Mouse (Mus musculus): Measurements from ENCODE around the gene Lnx2. TPM values are rescaled to one million over a fixed set of nuclear protein-coding genes. Genes with fewer than 3 reads are reported as not detected.

Gene Lnx2
- polyA plus RNA-seq (2015; fragmentation: Nextera tagmentation; extraction: Ambion mirVana), result 4.3 and 4.7 TPM in 2 replicates

DNA sequence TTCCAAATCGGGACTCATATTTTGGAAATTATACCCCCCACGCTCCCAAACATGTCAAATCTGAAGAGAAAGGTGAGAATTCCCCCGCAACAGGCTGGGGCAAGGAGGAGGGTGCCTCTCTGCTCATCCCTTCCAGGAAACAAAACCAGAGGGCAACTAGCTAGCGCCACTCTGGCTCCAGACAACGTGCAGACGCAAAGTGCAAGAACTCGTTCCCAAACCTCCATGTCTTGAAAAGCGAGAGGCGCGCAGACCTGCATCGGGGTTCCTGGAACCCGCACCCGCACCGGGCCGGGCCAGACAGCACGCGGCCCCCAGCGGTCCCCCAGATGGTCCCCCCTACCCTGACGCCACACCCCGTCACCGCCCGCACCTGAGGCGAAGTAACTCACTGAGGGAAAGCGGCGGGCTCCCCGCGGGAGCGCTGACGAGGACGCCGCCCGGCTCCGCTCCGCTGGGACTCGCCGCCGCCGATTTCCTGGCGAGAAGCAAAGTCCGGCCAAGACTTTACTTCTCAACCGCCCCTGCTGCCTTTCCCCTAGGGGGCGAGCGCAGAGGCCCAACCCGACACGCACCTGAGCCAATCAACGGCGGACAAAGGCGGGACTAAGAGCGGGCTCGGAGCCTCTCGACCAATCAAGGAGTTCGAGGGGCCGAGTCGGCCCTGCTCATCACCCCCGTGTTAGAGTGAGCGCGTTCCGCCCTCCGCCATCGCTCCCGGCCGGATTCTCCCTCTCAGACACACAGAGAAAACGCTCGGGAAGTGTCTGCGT lies at the start of gene Lnx2:
Gene Lnx2, minus strand, starts transcription at position 561 of the 773 bp plus-strand sequence.
- H3K4me2 ChIP-seq, result peak within 1 kb of the TSS; percentile 85
- peak within 1 kb of the TSS; percentile 75 for H3K4me3 ChIP-seq
- peaks cover 17% of the 10 kb centered on the region; the same call in 1 of the 2 replicates for H3K27me3 ChIP-seq
- H3K9ac ChIP-seq, result peak within 1 kb of the TSS; percentile 87
- no peaks in the 10 kb centered on the region for H3K9me3 ChIP-seq
- WGBS, result under 1% methylated on average over 65 of the region's 65 CpGs
- no peaks in the 10 kb centered on the region for H3K36me3 ChIP-seq
- H3K27ac ChIP-seq, result peak within 1 kb of the TSS; percentile 92
- peaks cover 21% of the 10 kb centered on the region for H3K4me1 ChIP-seq (replicated peaks)
- peak; percentile 99 for ATAC-seq (ENCODE audit: low FRiP score)

DNA sequence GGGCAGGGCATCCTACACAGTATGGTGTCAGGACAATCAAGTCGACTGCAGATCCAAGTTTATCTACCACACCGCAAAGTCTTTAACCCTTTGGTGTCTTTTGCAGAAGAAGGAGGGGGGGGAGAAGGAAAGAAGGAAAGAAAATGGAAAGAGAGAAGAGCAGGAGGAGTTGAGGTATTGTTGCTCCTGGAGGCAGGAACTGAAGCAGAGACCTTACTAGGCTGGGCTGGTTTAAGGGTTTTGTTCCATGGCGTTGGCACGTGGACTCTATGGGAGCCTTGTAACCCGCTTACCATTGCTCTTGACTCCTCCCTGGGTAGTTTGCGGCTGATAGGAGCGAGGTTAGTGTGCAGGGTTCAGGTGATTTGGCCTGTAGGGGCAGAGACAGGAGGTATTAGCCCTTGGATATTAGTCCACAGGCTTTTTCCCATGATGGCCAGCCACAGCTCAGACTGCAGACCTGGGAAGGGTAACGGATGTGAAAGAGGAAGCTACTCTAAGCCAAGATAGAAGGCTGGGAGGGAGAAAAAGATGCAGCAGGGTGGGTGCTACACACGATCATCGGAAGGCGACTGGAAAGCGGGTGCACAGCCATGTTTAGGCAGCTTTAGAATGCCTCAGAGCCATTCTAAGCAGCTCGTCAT lies 49.3 kb upstream of the Lnx2 start:
- Histone ChIP-seq H3K4me2 (no peak overlapping the region), H3K27ac (no peak overlapping the region), H3K36me3 (no peaks in the 10 kb centered on the region), H3K27me3 (peaks cover 9% of the 10 kb centered on the region; the same call in 1 of the 2 replicates), H3K4me3 (no peak overlapping the region), H3K4me1 (replicated peaks) (peaks cover 6% of the 10 kb centered on the region), H3K9ac (no peak overlapping the region), H3K9me3 (peaks cover 10% of the 10 kb centered on the region)
- no peak for ATAC-seq (ENCODE audit: low FRiP score)
- 92% methylated on average over 13 of the region's 13 CpGs for WGBS

DNA sequence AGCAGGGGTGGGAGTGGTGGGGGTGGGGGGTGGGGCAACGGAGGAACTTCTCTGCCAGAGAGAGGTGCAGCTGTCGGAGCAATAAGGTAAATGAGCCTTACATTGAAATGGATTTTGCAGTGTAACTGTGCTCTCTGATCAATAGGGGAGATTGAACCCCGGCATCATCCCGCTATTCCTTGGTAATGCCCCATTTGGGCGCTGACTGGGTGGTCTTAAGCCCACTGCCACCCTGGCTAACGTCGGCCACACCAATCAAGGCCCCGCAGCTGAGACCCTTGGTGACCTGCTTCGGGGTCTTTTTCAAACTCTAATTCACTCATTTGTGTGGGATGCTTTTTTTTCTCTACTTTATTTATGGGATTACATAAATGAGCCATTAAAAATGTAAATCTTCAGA lies 48.4 kb upstream of the Lnx2 start:
- peaks cover 6% of the 10 kb centered on the region for H3K4me1 ChIP-seq (replicated peaks)
- H3K9me3 ChIP-seq, result peaks cover 10% of the 10 kb centered on the region
- H3K27me3 ChIP-seq, result peaks cover 9% of the 10 kb centered on the region; the same call in 1 of the 2 replicates
- no peak for ATAC-seq (ENCODE audit: low FRiP score)
- H3K4me2 ChIP-seq, result no peak overlapping the region
- no peak overlapping the region for H3K27ac ChIP-seq
- H3K36me3 ChIP-seq, result no peaks in the 10 kb centered on the region
- 48% methylated on average over 9 of the region's 9 CpGs for WGBS
- H3K9ac ChIP-seq, result no peak overlapping the region
- no peak overlapping the region for H3K4me3 ChIP-seq

DNA sequence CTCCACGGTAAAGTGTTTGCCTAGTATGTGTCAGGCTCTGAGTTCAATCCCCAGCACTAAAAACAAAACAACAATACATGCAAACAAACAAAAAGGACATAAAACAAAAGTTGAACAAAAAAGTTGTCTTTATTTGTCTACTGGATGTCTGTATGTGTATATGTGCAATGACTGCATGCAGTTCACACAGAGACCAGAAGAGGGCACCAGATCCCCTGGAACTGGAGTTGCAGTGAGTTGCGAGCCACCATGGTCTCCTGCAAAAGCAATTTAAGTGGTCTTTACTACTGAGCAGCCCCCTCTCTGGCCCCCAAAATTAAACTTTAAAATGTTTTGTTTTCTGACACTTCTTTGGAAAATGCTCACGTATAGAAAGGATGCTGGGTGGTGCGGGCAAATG lies 44.8 kb upstream of the Lnx2 start:
- Histone ChIP-seq H3K4me3 (no peak overlapping the region), H3K4me2 (no peak overlapping the region), H3K27ac (no peak overlapping the region), H3K36me3 (no peaks in the 10 kb centered on the region), H3K4me1 (replicated peaks) (peaks cover 6% of the 10 kb centered on the region), H3K9ac (no peak overlapping the region), H3K27me3 (peaks cover 9% of the 10 kb centered on the region; the same call in 1 of the 2 replicates), H3K9me3 (peaks cover 6% of the 10 kb centered on the region; the same call in 1 of the 2 replicates)
- no peak for ATAC-seq (ENCODE audit: low FRiP score)
- 97% methylated on average over 4 of the region's 4 CpGs for WGBS

DNA sequence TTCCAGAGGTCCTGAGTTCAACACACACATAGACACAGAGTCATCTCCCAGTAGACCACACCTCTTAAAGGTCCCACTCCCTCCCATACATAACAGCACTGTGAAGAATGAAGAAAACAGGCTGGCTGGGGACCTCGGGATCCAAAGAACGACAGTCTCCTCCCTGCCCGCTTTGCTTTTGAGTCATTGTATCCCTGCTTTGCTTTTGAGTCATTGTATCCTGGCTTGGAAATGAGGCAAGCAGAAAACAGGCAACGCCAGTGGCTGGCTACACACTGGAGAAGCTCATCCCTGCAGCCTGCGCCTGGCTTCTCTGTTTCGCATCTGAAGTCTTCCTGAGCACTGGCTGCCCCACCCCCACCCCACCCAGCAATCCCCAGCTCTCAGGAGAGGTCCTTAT lies 40.6 kb upstream of the Lnx2 start:
- H3K4me2 ChIP-seq, result no peak overlapping the region
- no peaks in the 10 kb centered on the region for H3K4me1 ChIP-seq (replicated peaks)
- H3K36me3 ChIP-seq, result peaks cover 14% of the 10 kb centered on the region
- ATAC-seq (ENCODE audit: low FRiP score), result no peak
- 0 out of 2 replicates have a peak, but pooled peaks cover 6% of the 10 kb centered on the region for H3K9me3 ChIP-seq
- H3K9ac ChIP-seq, result no peak overlapping the region
- H3K27me3 ChIP-seq, result no peaks in the 10 kb centered on the region
- 13% methylated on average over 6 of the region's 6 CpGs for WGBS
- no peak overlapping the region for H3K27ac ChIP-seq
- H3K4me3 ChIP-seq, result no peak overlapping the region

DNA sequence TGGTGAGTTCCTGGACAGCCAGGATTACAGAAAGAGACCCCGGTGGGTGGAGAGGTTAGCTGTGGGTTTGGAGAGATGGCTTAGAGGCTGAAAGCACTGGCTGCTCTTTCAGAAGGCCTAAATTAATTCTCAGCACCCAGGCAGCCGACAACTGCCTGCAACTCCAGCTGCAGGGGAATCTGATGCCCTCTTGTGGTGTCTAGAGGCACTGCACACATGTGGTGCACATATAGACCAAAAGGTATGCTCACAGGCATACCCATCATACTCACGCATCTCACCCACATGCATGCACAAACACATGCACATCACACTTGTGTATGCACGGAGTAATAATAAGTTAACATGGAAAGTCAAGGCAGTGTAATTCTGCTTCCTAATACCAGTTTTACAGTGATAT lies 39.2 kb upstream of the Lnx2 start:
- Histone ChIP-seq H3K4me3 (no peak overlapping the region), H3K9me3 (no peaks in the 10 kb centered on the region), H3K27ac (no peak overlapping the region), H3K36me3 (peaks cover 22% of the 10 kb centered on the region), H3K27me3 (no peaks in the 10 kb centered on the region), H3K4me1 (replicated peaks) (no peaks in the 10 kb centered on the region), H3K4me2 (no peak overlapping the region), H3K9ac (no peak overlapping the region)
- no peak for ATAC-seq (ENCODE audit: low FRiP score)
- WGBS, result 96% methylated on average over 4 of the region's 4 CpGs

DNA sequence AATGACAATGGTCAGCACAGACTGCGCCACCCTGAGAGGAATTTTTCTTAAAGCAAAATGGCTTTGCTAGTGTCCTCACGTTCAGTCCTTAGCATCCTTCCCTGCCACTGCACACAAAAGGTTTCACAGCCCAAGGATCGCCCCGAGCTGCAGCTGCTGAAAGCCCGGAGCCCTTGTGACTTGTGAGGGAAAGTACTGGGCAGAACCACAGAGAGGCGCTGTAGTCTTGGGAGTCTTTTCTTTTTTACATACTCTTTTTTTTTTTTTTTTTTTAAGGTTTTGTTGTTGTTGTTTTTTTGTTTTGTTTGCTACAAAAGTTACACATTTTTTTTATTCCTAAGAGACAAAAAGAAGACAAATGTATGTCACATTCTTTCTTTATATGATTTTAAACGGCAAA lies 38.4 kb upstream of the Lnx2 start:
- Histone ChIP-seq H3K9me3 (no peaks in the 10 kb centered on the region), H3K36me3 (peaks cover 29% of the 10 kb centered on the region), H3K4me1 (replicated peaks) (no peaks in the 10 kb centered on the region), H3K27me3 (no peaks in the 10 kb centered on the region), H3K27ac (no peak overlapping the region), H3K4me3 (no peak overlapping the region), H3K9ac (no peak overlapping the region), H3K4me2 (no peak overlapping the region)
- 76% methylated on average over 7 of the region's 7 CpGs for WGBS
- no peak for ATAC-seq (ENCODE audit: low FRiP score)

DNA sequence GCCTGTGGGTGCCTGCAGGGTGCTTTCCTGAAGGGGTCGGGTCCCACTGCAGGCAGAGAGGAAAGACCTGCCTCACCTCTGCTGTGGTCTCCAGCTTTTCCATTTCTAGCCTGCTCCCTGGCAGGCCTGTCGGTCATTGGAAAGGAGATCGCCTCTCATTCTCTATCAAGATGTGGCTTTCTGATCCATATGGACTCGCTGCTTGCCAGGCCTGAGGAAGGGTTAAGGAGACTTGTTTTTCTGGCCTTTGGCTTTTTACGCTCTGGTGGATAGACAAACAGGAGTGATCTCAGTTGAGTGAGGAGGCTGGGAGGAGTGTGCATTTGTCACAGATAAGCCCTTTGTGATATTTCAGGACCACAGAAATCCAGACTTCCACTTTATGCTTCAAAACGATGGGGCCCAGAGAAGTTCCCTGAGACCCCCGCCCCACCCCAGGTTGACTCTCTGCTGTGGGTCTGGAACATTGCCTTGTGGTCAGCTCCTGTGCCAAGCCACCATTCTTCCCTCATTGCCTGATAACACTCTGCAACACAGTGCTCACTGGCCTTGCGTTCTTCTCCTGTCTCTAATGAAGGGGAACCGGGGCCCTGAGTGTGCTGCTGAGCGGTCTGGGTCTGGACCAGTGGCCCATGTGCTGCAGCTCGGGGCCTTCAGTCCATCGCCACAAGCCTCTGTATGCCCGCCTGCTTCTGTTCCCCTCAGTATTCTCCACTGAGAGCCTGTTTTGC lies 32.6 kb upstream of the Lnx2 start:
- ATAC-seq (ENCODE audit: low FRiP score), result no peak

DNA sequence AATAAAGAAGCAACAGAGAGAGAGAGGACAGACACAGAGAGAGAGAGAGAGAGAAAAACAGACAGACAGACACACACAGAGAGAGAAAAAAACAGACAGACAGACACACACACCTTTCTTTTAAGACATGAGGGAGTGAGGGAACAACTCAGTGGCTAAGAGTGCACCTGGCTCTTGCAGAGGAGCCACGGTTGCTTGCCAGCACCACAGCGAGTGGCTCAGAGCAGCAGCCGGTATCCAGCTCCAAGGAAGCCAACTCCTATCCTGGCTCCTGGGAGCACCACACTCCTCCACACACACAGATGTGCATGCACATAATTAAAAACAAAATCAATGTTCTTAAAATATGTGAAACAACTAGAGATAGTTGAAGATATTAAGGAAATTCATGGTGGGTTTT lies 30.9 kb upstream of the Lnx2 start:
- no peak overlapping the region for H3K4me3 ChIP-seq
- peaks cover 62% of the 10 kb centered on the region for H3K36me3 ChIP-seq
- ATAC-seq (ENCODE audit: low FRiP score), result no peak
- no peaks in the 10 kb centered on the region for H3K9me3 ChIP-seq
- no peak overlapping the region for H3K27ac ChIP-seq
- 93% methylated on average over 3 of the region's 3 CpGs for whole genome bisulfite sequencing
- H3K4me2 ChIP-seq, result no peak overlapping the region
- no peak overlapping the region for H3K9ac ChIP-seq
- no peaks in the 10 kb centered on the region for H3K27me3 ChIP-seq
- no peaks in the 10 kb centered on the region for H3K4me1 ChIP-seq (replicated peaks)

More for the DNA sequence above, 32.6 kb upstream of the Lnx2 start:
- 93% methylated on average over 13 of the region's 13 CpGs for WGBS
- no peaks in the 10 kb centered on the region for H3K27me3 ChIP-seq
- no peak overlapping the region for H3K4me2 ChIP-seq
- H3K4me3 ChIP-seq, result no peak overlapping the region
- H3K27ac ChIP-seq, result no peak overlapping the region
- H3K4me1 ChIP-seq (replicated peaks), result no peaks in the 10 kb centered on the region
- no peaks in the 10 kb centered on the region for H3K9me3 ChIP-seq
- H3K9ac ChIP-seq, result no peak overlapping the region
- peaks cover 68% of the 10 kb centered on the region for H3K36me3 ChIP-seq

DNA sequence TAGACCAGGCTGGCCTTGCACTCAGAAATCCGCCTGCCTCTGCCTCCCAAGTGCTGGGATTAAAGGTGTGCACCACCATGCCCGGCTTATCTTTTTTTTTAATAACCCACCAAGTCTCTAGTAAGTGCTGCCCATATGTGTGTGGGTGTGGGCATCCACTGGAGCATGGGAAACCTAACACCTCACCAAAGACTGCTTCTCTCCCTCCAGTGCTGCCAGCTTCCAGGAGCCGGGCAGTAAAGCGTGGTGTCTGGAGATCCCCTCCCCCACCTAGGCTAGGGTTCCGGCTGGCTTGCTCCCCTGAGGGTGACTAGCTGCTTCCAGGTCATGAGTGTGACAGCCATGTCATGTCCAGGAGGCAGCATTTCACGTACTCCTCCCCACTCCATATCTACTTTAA lies 25.9 kb upstream of the Lnx2 start:
- ATAC-seq (ENCODE audit: low FRiP score), result no peak
- peaks cover 48% of the 10 kb centered on the region for H3K36me3 ChIP-seq
- no peak overlapping the region for H3K27ac ChIP-seq
- H3K4me3 ChIP-seq, result no peak overlapping the region
- no peak overlapping the region for H3K9ac ChIP-seq
- no peak overlapping the region for H3K4me2 ChIP-seq
- H3K27me3 ChIP-seq, result no peaks in the 10 kb centered on the region
- no peaks in the 10 kb centered on the region for H3K9me3 ChIP-seq
- 80% methylated on average over 6 of the region's 6 CpGs for WGBS
- H3K4me1 ChIP-seq (replicated peaks), result no peaks in the 10 kb centered on the region

DNA sequence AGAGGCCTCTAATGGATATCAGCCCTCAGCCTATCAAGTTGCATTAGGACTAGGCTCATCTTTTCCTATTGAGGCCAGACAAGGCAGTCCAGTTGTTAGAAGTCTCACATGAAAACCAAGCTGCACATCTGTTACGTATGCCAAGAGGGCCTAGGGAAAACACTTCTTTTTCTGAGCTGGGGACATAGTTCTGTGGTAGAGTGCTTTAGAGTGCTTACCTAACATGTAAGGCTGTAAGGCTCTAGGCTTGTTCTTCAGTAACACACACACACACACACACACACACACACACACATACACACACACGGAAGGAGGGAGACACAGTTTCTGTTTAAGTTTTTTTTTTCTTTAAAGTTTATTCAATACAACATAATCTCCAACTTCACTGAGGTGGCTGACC lies 23.8 kb upstream of the Lnx2 start:
- no peak overlapping the region for H3K4me3 ChIP-seq
- H3K27ac ChIP-seq, result no peak overlapping the region
- no peaks in the 10 kb centered on the region for H3K4me1 ChIP-seq (replicated peaks)
- no peaks in the 10 kb centered on the region for H3K27me3 ChIP-seq
- no peak for ATAC-seq (ENCODE audit: low FRiP score)
- no peak overlapping the region for H3K4me2 ChIP-seq
- H3K9me3 ChIP-seq, result no peaks in the 10 kb centered on the region
- 88% methylated on average over 2 of the region's 2 CpGs for WGBS
- no peak overlapping the region for H3K9ac ChIP-seq
- peaks cover 36% of the 10 kb centered on the region for H3K36me3 ChIP-seq

DNA sequence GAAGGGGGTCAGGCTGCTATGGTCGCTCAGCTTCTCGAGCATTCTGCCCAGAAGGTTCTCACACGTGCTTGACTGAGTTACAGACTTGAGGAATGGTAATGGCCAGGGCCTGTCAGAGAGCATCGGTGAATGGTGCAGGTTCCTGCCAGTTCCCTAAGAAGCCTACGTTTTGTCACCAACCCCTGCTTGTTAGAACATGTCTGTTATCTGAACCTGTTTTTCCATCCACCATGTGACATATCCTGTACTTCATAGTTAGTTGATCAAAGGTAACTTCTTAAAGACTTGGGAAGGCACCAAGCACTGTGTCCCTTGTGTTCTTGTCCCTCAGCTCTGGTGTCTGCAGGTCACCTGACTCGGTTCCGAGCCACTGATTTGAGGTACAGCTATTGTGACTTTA lies 22.3 kb upstream of the Lnx2 start:
- Histone ChIP-seq H3K27me3 (no peaks in the 10 kb centered on the region), H3K4me1 (replicated peaks) (no peaks in the 10 kb centered on the region)
- WGBS, result 94% methylated on average over 7 of the region's 7 CpGs

More for the DNA sequence above, 22.3 kb upstream of the Lnx2 start:
- Histone ChIP-seq H3K9ac (no peak overlapping the region), H3K9me3 (no peaks in the 10 kb centered on the region), H3K4me2 (no peak overlapping the region), H3K4me3 (no peak overlapping the region), H3K27ac (no peak overlapping the region), H3K36me3 (peaks cover 23% of the 10 kb centered on the region)
- no peak for ATAC-seq (ENCODE audit: low FRiP score)
